Mouse (Mus musculus) lung, adult 2 months (tissue): Measurements from ENCODE around the gene Pdgfra.

ENCODE experiments used
- CTCF ChIP-seq: fragments of 200-500 bp; IDR thresholded peaks from 2 replicates; pipeline ENCODE4 v1.5.1; 2011; ENCODE audit warnings: mild to moderate bottlenecking, low read length, control low read depth; ENCODE audit not compliant: insufficient read depth
- POLR2A ChIP-seq: fragments of 200-500 bp; IDR thresholded peaks from 2 replicates; pipeline ENCODE4 v1.6.1; 2011; ENCODE audit warnings: low read depth, mild to moderate bottlenecking, control low read depth, low read length, borderline replicate concordance; ENCODE audit errors: extremely low read depth

DNA sequence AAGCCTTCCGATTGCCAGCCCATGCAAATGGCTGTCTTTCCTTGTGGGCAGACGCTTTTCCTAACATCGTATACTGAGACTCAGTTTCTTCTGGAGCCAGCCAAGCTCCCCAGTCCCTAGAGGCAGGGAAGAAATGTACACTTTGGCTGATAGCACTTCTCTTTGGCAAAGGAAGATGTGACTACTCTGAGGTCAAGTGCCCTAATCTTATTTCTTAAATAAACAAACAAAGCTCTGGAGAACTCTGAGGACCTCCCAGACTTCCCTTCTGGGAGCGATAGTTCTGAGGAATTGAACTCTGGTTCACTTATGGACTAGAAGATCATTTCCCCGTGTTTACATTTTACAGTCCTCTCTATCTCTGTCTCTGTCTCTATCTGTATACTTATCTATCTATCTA, 42.7 kb upstream of the Pdgfra start:
- no peak for TF ChIP-seq POLR2A
- no peak for TF ChIP-seq CTCF
